In genomic region chr7:45924429-45924816, GRCm38 (mm10) we compare ENCODE assay signal across 7 mouse cellular contexts. TPM values are rescaled to one million over a fixed set of nuclear protein-coding genes. Genes with fewer than 3 reads are reported as not detected.
A peak's percentile ranks its signal among the peaks of the same experiment; 100 is the strongest.
DNase-seq lines count a peak whose midpoint lies in the region; ATAC-seq and TF ChIP-seq lines count a peak whose summit lies in the region.

No protein-coding gene starts in this region.

- H3K9me3 ChIP-seq in hindbrain, embryonic 11.5 days (ENCODE audit: control insufficient read depth, low read length): no peaks in the 10 kb centered on the region
- H3K9me3 ChIP-seq in liver, embryonic 11.5 days (ENCODE audit: control insufficient read depth, low read length): no peaks in the 10 kb centered on the region

- H3K9ac ChIP-seq in hindbrain, embryonic 11.5 days (ENCODE audit: low read depth, low read length): no peak overlapping the region
- peak overlapping the region; percentile 65; the same call in 1 of the 2 replicates for H3K9ac ChIP-seq in liver, embryonic 11.5 days (ENCODE audit: low read depth, low read length)

- WGBS in hindbrain, embryonic 11.5 days: 11% methylated on average over 14 of the region's 14 CpGs
- WGBS in liver, embryonic 11.5 days: 13% methylated on average over 14 of the region's 14 CpGs

- peak; percentile 26 for DNase-seq in T-cell, adult 2 months (ENCODE audit: low spot score)
- peak; percentile 25 for DNase-seq in hindbrain, embryonic 11.5 days (ENCODE audit: low spot score)
- DNase-seq in liver, embryonic 11.5 days (ENCODE audit: low spot score): peak; percentile 51
- DNase-seq in naive thymus-derived CD4-positive, alpha-beta T cell, adult 2 months (ENCODE audit: low read depth): peak; percentile 66
- DNase-seq in gastrocnemius, postnatal 14 days: no peak
- no peak for DNase-seq in left cerebral cortex, adult 11 months (ENCODE audit: low spot score)

- no peak for TF ChIP-seq POLR2A in bone marrow macrophage, adult 2 months (IDR thresholded peaks at IDR 0.05; ENCODE audit: borderline replicate concordance, low read depth, low read length)

- H3K36me3 ChIP-seq in hindbrain, embryonic 11.5 days (ENCODE audit: control insufficient read depth, insufficient read depth, low read length): no peaks in the 10 kb centered on the region
- H3K36me3 ChIP-seq in liver, embryonic 11.5 days (ENCODE audit: control insufficient read depth, insufficient read depth, low read length): no peaks in the 10 kb centered on the region

- H3K4me3 ChIP-seq in bone marrow macrophage, adult 2 months (ENCODE audit: insufficient read depth, low read length): peak overlapping the region; percentile 47
- H3K4me3 ChIP-seq in hindbrain, embryonic 11.5 days (ENCODE audit: low read depth, low read length): peak overlapping the region; percentile 14; the same call in 1 of the 2 replicates
- H3K4me3 ChIP-seq in liver, embryonic 11.5 days (ENCODE audit: low read depth, low read length): peak overlapping the region; percentile 48

- peaks cover 13% of the 10 kb centered on the region for H3K4me1 ChIP-seq in bone marrow macrophage, adult 2 months (ENCODE audit: control insufficient read depth, insufficient read depth, low read length)
- peaks cover 5% of the 10 kb centered on the region for H3K4me1 ChIP-seq in hindbrain, embryonic 11.5 days (replicated peaks; ENCODE audit: control insufficient read depth, insufficient read depth, low read length)
- peaks cover 33% of the 10 kb centered on the region for H3K4me1 ChIP-seq in liver, embryonic 11.5 days (replicated peaks; ENCODE audit: control insufficient read depth, insufficient read depth, low read length)

- no peak for TF ChIP-seq CTCF in bone marrow macrophage, adult 2 months (IDR thresholded peaks at IDR 0.05; ENCODE audit: low read depth, low read length)

- no peak for ATAC-seq in hindbrain, embryonic 11.5 days (ENCODE audit: low FRiP score)
- ATAC-seq in liver, embryonic 11.5 days (replicated peaks; ENCODE audit: low FRiP score): no peak

- peak overlapping the region; percentile 44; the same call in 1 of the 2 replicates for H3K4me2 ChIP-seq in hindbrain, embryonic 11.5 days (replicated peaks; ENCODE audit: low read depth, low read length)
- peak overlapping the region; percentile 75 for H3K4me2 ChIP-seq in liver, embryonic 11.5 days

- no peak overlapping the region for H3K27ac ChIP-seq in bone marrow macrophage, adult 2 months (ENCODE audit: insufficient read depth, low read depth, low read length)
- 0 out of 2 replicates have a peak overlapping the region, but pooled peaks have one; percentile 11 for H3K27ac ChIP-seq in hindbrain, embryonic 11.5 days (ENCODE audit: low read depth, low read length)
- H3K27ac ChIP-seq in liver, embryonic 11.5 days (ENCODE audit: low read depth, low read length): peak overlapping the region; percentile 91; the same call in 1 of the 2 replicates

- H3K27me3 ChIP-seq in hindbrain, embryonic 11.5 days (ENCODE audit: control insufficient read depth, insufficient read depth, low read length): 0 out of 2 replicates have a peak, but pooled peaks cover 2% of the 10 kb centered on the region
- 0 out of 2 replicates have a peak, but pooled peaks cover 4% of the 10 kb centered on the region for H3K27me3 ChIP-seq in liver, embryonic 11.5 days (replicated peaks; ENCODE audit: control insufficient read depth, insufficient read depth, low read length)

- intact Hi-C loops in gastrocnemius, postnatal 14 days (cut with DNase I; ENCODE audit: low total_unique reads): no loop called here

RNA-seq across cellular contexts. Expression of gene Ccdc114, which starts 0.6 kb away (rescaled TPM):
- 3.2 and 3.9 TPM in 2 replicates for polyA plus RNA-seq in bone marrow macrophage, adult 2 months (2012; ENCODE audit: insufficient read depth, insufficient read length, missing spikeins)
- polyA plus RNA-seq in hindbrain, embryonic 11.5 days (2014; fragmentation: Nextera tagmentation; extraction: Ambion mirVana): 3.3 and 5.3 TPM in 2 replicates
- polyA plus RNA-seq in liver, embryonic 11.5 days (2014; fragmentation: Nextera tagmentation; extraction: Ambion mirVana): 2.4 and 4.3 TPM in 2 replicates
- under 1 TPM; 0.39 to 0.78 TPM for total RNA-seq in gastrocnemius, postnatal 14 days (2021)

RNA-seq across cellular contexts. Expression of gene Emp3, which starts 3.2 kb away (rescaled TPM):
- polyA plus RNA-seq in bone marrow macrophage, adult 2 months (2012; ENCODE audit: insufficient read depth, insufficient read length, missing spikeins): 635 and 697 TPM in 2 replicates
- 28.3 and 40.5 TPM in 2 replicates for polyA plus RNA-seq in hindbrain, embryonic 11.5 days (2014; fragmentation: Nextera tagmentation; extraction: Ambion mirVana)
- 91.8 and 99.6 TPM in 2 replicates for polyA plus RNA-seq in liver, embryonic 11.5 days (2014; fragmentation: Nextera tagmentation; extraction: Ambion mirVana)
- 10 to 100 TPM; 21.5 to 31.1 TPM for total RNA-seq in gastrocnemius, postnatal 14 days (2021)

RNA-seq across cellular contexts. Expression of gene Tmem143, which starts 27.7 kb away (rescaled TPM):
- polyA plus RNA-seq in bone marrow macrophage, adult 2 months (2012; ENCODE audit: insufficient read depth, insufficient read length, missing spikeins): 15.1 and 18.9 TPM in 2 replicates
- 3.1 and 4.6 TPM in 2 replicates for polyA plus RNA-seq in hindbrain, embryonic 11.5 days (2014; fragmentation: Nextera tagmentation; extraction: Ambion mirVana)
- 4.0 and 5.8 TPM in 2 replicates for polyA plus RNA-seq in liver, embryonic 11.5 days (2014; fragmentation: Nextera tagmentation; extraction: Ambion mirVana)
- 10 to 100 TPM; 49.2 to 61.0 TPM for total RNA-seq in gastrocnemius, postnatal 14 days (2021)

RNA-seq across cellular contexts. Expression of gene Syngr4, which starts 27.9 kb away (rescaled TPM):
- 1.1 TPM in 1 of 2 replicates, not detected in the other for polyA plus RNA-seq in bone marrow macrophage, adult 2 months (2012; ENCODE audit: insufficient read depth, insufficient read length, missing spikeins)
- 0.63 and 0.99 TPM in 2 replicates for polyA plus RNA-seq in hindbrain, embryonic 11.5 days (2014; fragmentation: Nextera tagmentation; extraction: Ambion mirVana)
- polyA plus RNA-seq in liver, embryonic 11.5 days (2014; fragmentation: Nextera tagmentation; extraction: Ambion mirVana): 1.0 and 1.3 TPM in 2 replicates
- total RNA-seq in gastrocnemius, postnatal 14 days (2021): under 1 TPM in 1 of 2 experiments, not detected in 1; 0.24 TPM

RNA-seq across cellular contexts. Expression of gene Grin2d, which starts 46.2 kb away (rescaled TPM):
- polyA plus RNA-seq in bone marrow macrophage, adult 2 months (2012; ENCODE audit: insufficient read depth, insufficient read length, missing spikeins): 0.24 and 0.34 TPM in 2 replicates
- 0.39 and 0.42 TPM in 2 replicates for polyA plus RNA-seq in hindbrain, embryonic 11.5 days (2014; fragmentation: Nextera tagmentation; extraction: Ambion mirVana)
- polyA plus RNA-seq in liver, embryonic 11.5 days (2014; fragmentation: Nextera tagmentation; extraction: Ambion mirVana): 0.13 and 0.23 TPM in 2 replicates
- total RNA-seq in gastrocnemius, postnatal 14 days (2021): under 1 TPM; 0.44 to 0.64 TPM

Comparison
In these comparisons a context has a peak if more than half of its experiments do, and no peak if none do; other contexts are left out.
1. DNase-seq: peak in T-cell, adult 2 months (single experiment), hindbrain, embryonic 11.5 days (single experiment), liver, embryonic 11.5 days (single experiment) and naive thymus-derived CD4-positive, alpha-beta T cell, adult 2 months (single experiment); none in gastrocnemius, postnatal 14 days (single experiment) and left cerebral cortex, adult 11 months (single experiment).
2. Peak in every context shown above with its lines, with median percentiles within 50 percentile points of each other: H3K4me3 ChIP-seq.